Mouse (Mus musculus) midbrain, postnatal 0 days (tissue): Measurements from ENCODE around the gene Gch1. TPM values are rescaled to one million over a fixed set of nuclear protein-coding genes. Genes with fewer than 3 reads are reported as not detected.
A peak's percentile ranks its signal among the peaks of the same experiment; 100 is the strongest.

Experiments
- ATAC-seq: fragments of 200-750 bp; cut with Nextera tagmentation; 2 replicates; pipeline ENCODE4 v1.8.0; 2017; ENCODE audit warnings: moderate number of reproducible peaks, mild to moderate bottlenecking, moderate TSS enrichment, moderate library complexity; ENCODE audit not compliant: low FRiP score
- DNase-seq: peaks from one replicate; pipeline ENCODE4 v3.0.0-alpha.2; 2015; ENCODE audit warnings: low spot score
- H3K27ac ChIP-seq: fragments of 300-500 bp; sonication (generic); 2 replicates; pipeline ENCODE4 v1.5.1; 2014; ENCODE audit warnings: low read depth, mild to moderate bottlenecking, low read length, mixed read lengths
- H3K27me3 ChIP-seq: fragments of 300-500 bp; sonication (generic); 2 replicates; pipeline ENCODE4 v1.6.1; 2014; ENCODE audit warnings: low read length, control low read depth, mixed read lengths; ENCODE audit not compliant: insufficient read depth
- H3K36me3 ChIP-seq: fragments of 300-500 bp; sonication (generic); 2 replicates; pipeline ENCODE4 v1.6.1; 2014; ENCODE audit warnings: low read length, control low read depth, mixed read lengths; ENCODE audit not compliant: insufficient read depth
- H3K4me1 ChIP-seq: fragments of 300-500 bp; sonication (generic); 2 replicates; pipeline ENCODE4 v1.6.1; 2014; ENCODE audit warnings: mild to moderate bottlenecking, control low read depth, antibody characterized with exemption, low read length, mixed read lengths; ENCODE audit not compliant: insufficient read depth
- H3K4me2 ChIP-seq: fragments of 300-500 bp; sonication (generic); 2 replicates; pipeline ENCODE4 v1.6.1; 2014; ENCODE audit warnings: low read depth, mild to moderate bottlenecking, low read length, mixed read lengths; ENCODE audit not compliant: poor library complexity, severe bottlenecking
- H3K4me3 ChIP-seq: fragments of 300-500 bp; sonication (generic); 2 replicates; pipeline ENCODE4 v1.5.1; 2014; ENCODE audit warnings: low read depth, mild to moderate bottlenecking, low read length, moderate library complexity
- H3K9ac ChIP-seq: fragments of 300-500 bp; sonication (generic); replicated peaks from 2 replicates; pipeline ENCODE4 v1.6.1; 2014; ENCODE audit warnings: mild to moderate bottlenecking, low read length, moderate library complexity, mixed read lengths; ENCODE audit not compliant: poor library complexity, severe bottlenecking
- H3K9me3 ChIP-seq: fragments of 300-500 bp; sonication (generic); 2 replicates; pipeline ENCODE4 v1.6.1; 2016; ENCODE audit warnings: low read length, control low read depth
- CTCF ChIP-seq: IDR thresholded peaks from 2 replicates; pipeline ENCODE4 v1.5.1; 2016; ENCODE audit warnings: antibody characterized with exemption, mild to moderate bottlenecking
- WGBS: fragments of 180-500 bp; shearing (Covaris S2); extraction: QIAGEN DNeasy Blood & Tissue Kit; methylation state at CpG from one replicate; pipeline ENCODE4 v1.1.7; 2014; 5-methylcytosine and 5-hydroxymethylcytosine counted together
- polyA plus RNA-seq: library from polyadenylated mRNA; unstranded; fragments of >200 nt; fragmentation: Nextera tagmentation; extraction: Ambion mirVana; gene quantifications from 2 replicates; pipeline ENCODE4 v1.2.1, GENCODE M21; 2015
- total RNA-seq: library from RNA; depleted of rRNA; stranded (reverse); fragments of >200 nt; gene quantifications from 2 replicates; pipeline ENCODE4 v1.2.3, GENCODE M21; 2014

The Gch1 gene
- total and polyA plus RNA-seq, 2 experiments from 2014 or later = 5.3 to 8.8 TPM

- no peaks in the 10 kb centered on the region for H3K27me3 ChIP-seq
- no peak overlapping the region for H3K4me2 ChIP-seq
- DNase-seq (no peak), ATAC-seq (no peak)
- H3K4me3 ChIP-seq = no peak overlapping the region
- H3K27ac ChIP-seq = no peak overlapping the region
- no peaks in the 10 kb centered on the region for H3K9me3 ChIP-seq
- no peaks in the 10 kb centered on the region for H3K36me3 ChIP-seq
- TF ChIP-seq CTCF = no peak
- H3K9ac ChIP-seq = no peak overlapping the region
- WGBS = 73% methylated on average over 11 of the region's 11 CpGs
- no peaks in the 10 kb centered on the region for H3K4me1 ChIP-seq
Observed at GRCm38 (mm10) chr14:47229796-47230376, 40.7 kb upstream of the Gch1 start.

- WGBS = 93% methylated on average over 8 of the region's 8 CpGs
Observed at GRCm38 (mm10) chr14:47225931-47226330, 36.7 kb upstream of the Gch1 start.

DNA sequence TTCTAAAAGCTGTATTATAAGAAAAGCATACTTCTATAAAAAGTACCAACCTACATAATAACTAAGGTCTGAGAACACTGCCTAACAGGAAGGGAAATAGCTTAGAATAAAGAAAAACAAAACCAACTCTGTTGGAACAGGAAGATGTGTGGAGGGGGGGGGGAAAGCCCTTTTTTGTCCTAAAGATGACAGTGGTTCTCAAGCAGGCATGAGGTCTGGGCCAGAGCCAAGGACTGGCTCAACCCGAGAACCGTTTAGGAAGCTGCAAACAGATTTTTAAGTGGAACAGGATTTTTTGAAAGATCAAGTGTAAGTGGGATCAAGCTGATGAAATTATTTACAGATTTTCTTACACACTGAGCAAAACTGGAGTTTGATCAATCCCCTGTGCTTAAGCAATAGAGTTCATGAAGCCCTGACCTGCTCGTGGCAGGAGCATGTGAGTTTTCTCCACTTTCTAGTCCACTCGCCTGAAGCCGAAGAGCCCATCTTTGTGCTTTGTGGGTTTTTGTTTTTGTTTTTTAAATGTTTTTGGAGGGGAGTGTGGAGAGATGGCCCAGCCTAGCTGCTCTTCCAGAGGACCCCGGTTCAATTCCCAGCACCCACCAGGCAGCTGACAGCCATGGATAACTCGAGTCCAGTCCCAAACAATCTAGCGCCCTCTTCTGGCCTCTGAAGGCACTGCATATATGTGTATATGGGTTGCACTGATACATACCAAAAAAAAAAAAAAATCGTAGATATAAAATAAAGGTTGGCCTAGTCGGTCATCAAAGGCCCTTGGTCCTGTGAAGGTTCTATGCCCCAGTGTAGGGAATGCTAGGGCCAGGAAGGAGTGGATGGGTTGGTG, 35.5 kb upstream of the Gch1 start:
- no peak overlapping the region for H3K9ac ChIP-seq
- H3K27ac ChIP-seq = no peak overlapping the region
- H3K36me3 ChIP-seq = no peaks in the 10 kb centered on the region
- peak; percentile 16; the same call in 1 of the 2 replicates for TF ChIP-seq CTCF
- H3K4me1 ChIP-seq = no peaks in the 10 kb centered on the region
- ATAC-seq = no peak
- no peak for DNase-seq
- H3K4me2 ChIP-seq = no peak overlapping the region
- no peaks in the 10 kb centered on the region for H3K27me3 ChIP-seq
- H3K9me3 ChIP-seq = no peaks in the 10 kb centered on the region
- 78% methylated on average over 10 of the region's 10 CpGs for WGBS
- no peak overlapping the region for H3K4me3 ChIP-seq

More at GRCm38 (mm10) chr14:47225931-47226330, 36.7 kb upstream of the Gch1 start:
- Histone ChIP-seq H3K4me3 (no peak overlapping the region), H3K4me1 (no peaks in the 10 kb centered on the region), H3K27ac (no peak overlapping the region), H3K36me3 (no peaks in the 10 kb centered on the region), H3K9ac (no peak overlapping the region), H3K9me3 (no peaks in the 10 kb centered on the region), H3K4me2 (no peak overlapping the region), H3K27me3 (no peaks in the 10 kb centered on the region)
- no peak for TF ChIP-seq CTCF
- DNase-seq = no peak
- no peak for ATAC-seq

DNA sequence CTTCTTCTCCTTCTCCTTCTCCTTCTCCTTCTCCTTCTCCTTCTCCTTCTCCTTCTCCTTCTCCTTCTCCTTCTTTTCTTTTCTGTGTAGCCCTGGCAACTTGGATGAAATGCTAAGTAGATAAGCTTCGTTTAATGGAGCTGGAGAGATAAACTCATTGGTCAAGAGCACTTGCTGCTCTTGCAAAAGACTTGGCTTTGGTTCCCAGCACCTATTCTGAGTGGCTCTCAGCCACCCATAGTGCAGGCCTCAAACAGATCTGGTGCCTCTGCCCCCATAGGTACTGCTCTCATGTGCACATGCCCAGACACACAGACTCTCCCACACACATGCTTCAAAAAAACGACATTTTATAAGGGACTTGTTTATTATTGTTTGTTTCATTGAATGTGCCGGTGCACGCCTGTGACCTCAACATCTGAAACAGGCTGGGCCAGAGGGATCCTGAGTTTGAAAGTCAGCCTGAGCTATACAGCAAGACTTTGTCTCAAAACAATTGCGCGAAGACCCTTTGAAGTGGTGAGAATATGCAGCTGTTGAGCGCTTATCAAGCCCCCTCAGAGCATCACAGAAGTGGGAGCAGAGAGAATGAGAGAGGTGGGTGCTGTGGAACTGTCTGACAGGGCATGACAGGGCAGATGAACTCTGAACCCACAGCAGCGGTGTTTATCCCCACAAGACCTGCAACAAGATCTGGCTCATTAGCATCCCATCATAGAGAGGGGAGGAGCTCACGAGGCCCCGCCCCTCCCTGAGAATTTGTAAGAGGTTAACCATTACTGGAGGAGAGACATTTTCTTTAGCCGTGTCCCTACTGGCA, 33.6 kb upstream of the Gch1 start:
- Histone ChIP-seq H3K27me3 (no peaks in the 10 kb centered on the region), H3K4me3 (no peak overlapping the region), H3K27ac (no peak overlapping the region), H3K4me2 (no peak overlapping the region), H3K4me1 (no peaks in the 10 kb centered on the region), H3K9ac (no peak overlapping the region), H3K36me3 (no peaks in the 10 kb centered on the region), H3K9me3 (no peaks in the 10 kb centered on the region)
- no peak for TF ChIP-seq CTCF
- 85% methylated on average over 11 of the region's 11 CpGs for WGBS
- ATAC-seq (no peak), DNase-seq (no peak)

GRCm38 (mm10) chr14:47221567-47221966, 32.4 kb upstream of the Gch1 start:
- Histone ChIP-seq H3K4me1 (no peaks in the 10 kb centered on the region), H3K9ac (no peak overlapping the region), H3K36me3 (no peaks in the 10 kb centered on the region), H3K9me3 (no peaks in the 10 kb centered on the region), H3K4me3 (no peak overlapping the region), H3K27ac (no peak overlapping the region), H3K27me3 (no peaks in the 10 kb centered on the region), H3K4me2 (no peak overlapping the region)
- WGBS = 85% methylated on average over 11 of the region's 11 CpGs
- ATAC-seq = no peak
- no peak for DNase-seq
- no peak for TF ChIP-seq CTCF
